Mouse (Mus musculus) 3134 (cell line): Measurements from ENCODE around the gene Hhex.

Experiments used
- DNase-seq: peaks from one replicate; pipeline ENCODE4 v3.0.0-alpha.2; 2011; ENCODE audit warnings: low spot score; ENCODE audit not compliant: insufficient read length; ENCODE audit errors: extremely low read depth

Hhex gene

GRCm38 (mm10) chr19:37434263-37434951 is at the start of gene Hhex:
Gene Hhex (plus strand): TSS chr19:37434810.
- no peak for DNase-seq

GRCm38 (mm10) chr19:37386126-37386525 is 48.5 kb upstream of the Hhex start:
- no peak for DNase-seq

- DNase-seq = peak; percentile 62
These were observed 42.7 kb upstream of the Hhex start for GRCm38 (mm10) chr19:37391869-37392268.

GRCm38 (mm10) chr19:37396279-37396678 is 38.3 kb upstream of the Hhex start:
- DNase-seq = no peak

GRCm38 (mm10) chr19:37400936-37401335 is 33.7 kb upstream of the Hhex start:
- DNase-seq = no peak

GRCm38 (mm10) chr19:37418294-37418693 is 16.3 kb upstream of the Hhex start:
- no peak for DNase-seq

- DNase-seq = peak; percentile 32
These were observed 15.0 kb upstream of the Hhex start for GRCm38 (mm10) chr19:37419613-37420012.

GRCm38 (mm10) chr19:37428589-37428988 is 6.0 kb upstream of the Hhex start:
- peak; percentile 38 for DNase-seq

GRCm38 (mm10) chr19:37431139-37431756 is 3.4 kb upstream of the Hhex start:
- no peak for DNase-seq

- DNase-seq = no peak
These were observed 1.6 kb upstream of the Hhex start for GRCm38 (mm10) chr19:37432868-37433570.

- DNase-seq = no peak
These were observed 731 bp upstream of the Hhex start for GRCm38 (mm10) chr19:37433895-37434262.

GRCm38 (mm10) chr19:37435041-37435852 is 637 bp downstream of the Hhex start:
- no peak for DNase-seq

GRCm38 (mm10) chr19:37435853-37436174 is 1.2 kb downstream of the Hhex start:
- DNase-seq = no peak

- DNase-seq = no peak
These were observed 2.1 kb downstream of the Hhex start for GRCm38 (mm10) chr19:37436514-37437288.

GRCm38 (mm10) chr19:37437289-37437606 is 2.6 kb downstream of the Hhex start:
- no peak for DNase-seq

GRCm38 (mm10) chr19:37440181-37440580 is 5.6 kb downstream of the Hhex start:
- no peak for DNase-seq

- DNase-seq = no peak
These were observed 6.3 kb downstream of the Hhex start for GRCm38 (mm10) chr19:37440708-37441475.

- no peak for DNase-seq
These were observed 8.1 kb downstream of the Hhex start for GRCm38 (mm10) chr19:37442524-37443286.

- no peak for DNase-seq
These were observed 9.1 kb downstream of the Hhex start for GRCm38 (mm10) chr19:37443631-37444140.
